Mouse (Mus musculus) central nervous system, embryonic 14 days (tissue): ENCODE measurements around the gene Cbx2. TPM values are rescaled to one million over a fixed set of nuclear protein-coding genes. Genes with fewer than 3 reads are reported as not detected.

Source experiments
- polyA plus RNA-seq: library from polyadenylated mRNA; depleted of rRNA; stranded (reverse); fragments of >200 nt; gene quantifications from 2 replicates; pipeline ENCODE4 v1.2.3, GENCODE M21; 2012; rRNA removed

The Cbx2 gene
- 33.0 and 38.5 TPM in 2 replicates for polyA plus RNA-seq

DNA sequence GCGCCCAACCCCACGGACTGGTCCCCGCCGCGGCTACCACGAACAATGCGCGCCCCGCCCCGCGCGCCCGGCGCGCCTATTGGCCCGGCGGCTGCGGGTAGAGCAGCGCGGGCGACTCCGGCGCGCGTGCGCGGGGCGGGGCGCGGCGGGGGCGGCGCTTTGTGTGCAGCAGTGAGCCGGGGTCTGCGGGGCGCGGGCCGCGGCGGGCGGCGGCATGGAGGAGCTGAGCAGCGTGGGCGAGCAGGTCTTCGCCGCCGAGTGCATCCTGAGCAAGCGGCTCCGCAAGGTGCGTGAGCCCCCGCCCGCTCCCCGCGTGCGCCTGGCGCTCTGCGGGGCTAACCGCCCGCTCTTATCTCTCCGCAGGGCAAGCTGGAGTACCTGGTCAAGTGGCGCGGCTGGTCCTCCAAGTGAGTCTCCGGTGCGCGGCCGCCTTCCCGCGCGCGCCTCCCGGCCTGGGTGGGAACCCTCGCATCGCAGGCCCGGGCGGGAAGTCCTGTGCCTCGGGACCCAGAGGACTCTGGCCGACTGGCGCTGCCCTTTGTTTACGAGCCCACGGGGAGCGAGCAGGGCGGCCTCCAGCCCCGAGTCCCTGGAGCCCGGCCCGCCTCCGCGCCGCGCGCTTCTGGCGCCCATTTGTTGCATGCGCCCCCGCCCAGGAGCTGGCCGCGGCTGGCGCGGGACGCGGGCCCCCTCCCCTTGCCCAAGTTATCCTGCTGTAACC lies at the start of gene Cbx2:
Cbx2 (plus strand) TSS at position 68 of the 721 bp plus-strand sequence.

DNA sequence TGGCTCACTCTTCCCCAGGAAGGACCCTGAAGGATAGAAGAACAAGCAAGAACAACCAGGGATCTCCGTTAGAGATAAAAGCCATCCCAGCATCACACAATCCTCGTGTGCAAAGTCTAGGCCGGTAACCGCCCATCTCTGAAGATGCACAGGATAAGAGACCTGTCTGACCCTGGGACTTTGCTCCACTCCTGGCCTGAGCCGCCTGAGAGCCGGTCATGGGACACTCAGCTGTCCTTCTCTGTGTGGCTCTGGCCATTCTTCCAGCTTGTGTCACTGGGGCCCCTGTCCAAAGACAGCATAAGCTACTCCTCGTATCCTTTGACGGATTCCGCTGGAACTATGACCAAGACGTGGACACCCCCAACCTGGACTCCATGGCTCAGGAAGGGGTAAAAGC lies 34.8 kb upstream of the Cbx2 start, which contains the start of gene Enpp7:
Enpp7 (plus strand) TSS at position 190 of the 400 bp plus-strand sequence.

DNA sequence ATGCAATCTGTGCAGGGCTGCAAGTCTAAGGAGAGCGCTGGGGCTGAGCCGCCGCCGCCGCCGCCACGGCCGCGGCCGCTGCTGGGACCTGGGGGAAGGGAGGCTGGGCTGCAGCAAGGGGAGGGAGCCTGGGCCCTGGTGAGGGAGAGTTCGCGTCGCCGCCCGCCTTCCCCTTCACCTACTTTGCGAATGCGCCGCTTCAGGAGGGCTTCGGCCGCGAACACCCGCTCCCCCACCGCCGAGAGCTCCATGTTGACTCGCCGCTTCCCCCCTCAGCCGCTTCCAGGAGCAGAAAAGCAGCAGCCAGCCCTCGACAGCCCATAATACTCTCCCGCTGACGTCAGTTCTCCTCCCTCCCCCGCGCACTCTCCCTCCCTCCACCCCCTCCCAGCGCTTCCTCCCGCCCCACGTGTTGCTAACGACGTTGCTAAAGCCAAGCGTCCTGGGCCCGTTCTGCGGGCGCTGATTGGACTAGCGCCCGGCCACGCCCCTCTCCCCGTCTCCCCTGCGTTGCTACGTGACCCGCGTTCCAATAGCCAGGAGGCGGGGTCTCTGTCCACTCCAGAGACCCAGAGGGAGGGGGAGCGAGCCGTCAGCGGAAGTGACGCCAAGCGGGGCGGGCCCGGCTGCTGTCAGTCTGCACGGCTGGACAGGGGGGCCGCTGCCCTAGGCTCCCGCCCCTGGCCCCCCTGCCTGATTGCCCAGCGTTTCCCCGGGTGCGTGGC lies 18.0 kb downstream of the Cbx2 start, which contains the start of gene Cbx8:
Cbx8 (minus strand) TSS at position 370 of the 725 bp plus-strand sequence.

Other genes with a start within 250 kb of the Cbx2 start
- 28.8 and 30.1 TPM in 2 replicates for gene Rbfox3, start 111.4 kb upstream of the Cbx2 start, polyA plus RNA-seq
- not detected in 2 replicates for gene Enpp7, start 34.8 kb upstream of the Cbx2 start, polyA plus RNA-seq
- gene Cbx8, start 18.0 kb downstream of the Cbx2 start, polyA plus RNA-seq: 8.7 and 9.2 TPM in 2 replicates
- gene Cbx4, start 63.3 kb downstream of the Cbx2 start, polyA plus RNA-seq: 27.2 and 30.2 TPM in 2 replicates
- gene Tbc1d16, start 205.5 kb downstream of the Cbx2 start, polyA plus RNA-seq: 58.0 and 61.1 TPM in 2 replicates
- gene Ccdc40, start 205.6 kb downstream of the Cbx2 start, polyA plus RNA-seq: 12.5 and 13.5 TPM in 2 replicates
- gene Gaa, start 244.9 kb downstream of the Cbx2 start, polyA plus RNA-seq: 68.6 and 92.1 TPM in 2 replicates